Mouse (Mus musculus): ENCODE data around the gene Cdc45.

DNA sequence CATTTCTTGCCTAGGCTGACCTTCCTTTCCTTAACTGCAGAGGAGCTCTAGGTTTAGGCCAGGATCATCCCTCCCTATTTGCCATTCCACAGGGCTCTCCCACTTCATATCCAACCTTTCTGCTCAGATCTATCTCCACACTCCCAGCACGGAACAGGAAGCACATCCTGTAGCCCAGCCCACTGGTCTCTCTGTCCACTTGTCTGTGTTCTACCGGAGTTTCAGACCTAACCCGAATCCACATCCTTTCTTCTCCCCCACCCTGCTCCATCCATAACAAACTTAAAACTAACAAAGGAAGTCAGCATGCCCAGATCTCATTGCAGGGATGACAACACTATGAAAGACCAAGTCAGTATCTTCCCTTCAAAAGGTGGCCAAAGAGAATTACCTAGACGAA, 45.4 kb downstream of the Cdc45 start:
- TF ChIP-seq CTCF (IDR thresholded peaks at IDR 0.05; ENCODE audit: low read depth, low read length) (no peak), TAL1 (conservative IDR thresholded peaks at IDR 0.05; ENCODE audit: low read depth, low read length) (no peak)

All from G1E (cell line).